Mouse (Mus musculus) cerebellum, adult (tissue): ENCODE results near the gene Zglp1.

ENCODE experiments used
- ATAC-seq: cut with Nextera tagmentation; 2 replicates; pipeline ENCODE4 v1.9.2; 2017; ENCODE audit warnings: mild to moderate bottlenecking, moderate library complexity, mixed read lengths; ENCODE audit not compliant: insufficient number of reproducible peaks, low FRiP score, low TSS enrichment

The Zglp1 gene

GRCm38 (mm10) chr9:21029291-21030054, 37.4 kb downstream of the Zglp1 start, which contains the start of gene Icam4:
Icam4 (plus strand) TSS chr9:21029373.
- ATAC-seq = no peak

- no peak for ATAC-seq
Observed at GRCm38 (mm10) chr9:21028560-21029110, 38.3 kb downstream of the Zglp1 start.

- no peak for ATAC-seq
Observed at GRCm38 (mm10) chr9:21027774-21028290, 39.1 kb downstream of the Zglp1 start.

GRCm38 (mm10) chr9:21026849-21027248, 40.0 kb downstream of the Zglp1 start:
- no peak for ATAC-seq

- no peak for ATAC-seq
Observed at GRCm38 (mm10) chr9:21025258-21025810, 41.6 kb downstream of the Zglp1 start.

- no peak for ATAC-seq
Observed at GRCm38 (mm10) chr9:21022726-21023125, 44.2 kb downstream of the Zglp1 start.

- ATAC-seq = no peak
Observed at GRCm38 (mm10) chr9:21022288-21022687, 44.6 kb downstream of the Zglp1 start.

GRCm38 (mm10) chr9:21021363-21021762, 45.5 kb downstream of the Zglp1 start:
- no peak for ATAC-seq

GRCm38 (mm10) chr9:21018600-21018999, 48.3 kb downstream of the Zglp1 start:
- no peak for ATAC-seq

- ATAC-seq = no peak
Observed at GRCm38 (mm10) chr9:21017177-21017575, 49.7 kb downstream of the Zglp1 start.

- no peak for ATAC-seq
Observed at GRCm38 (mm10) chr9:21016331-21017176, 50.3 kb downstream of the Zglp1 start.

GRCm38 (mm10) chr9:21015571-21016130, 51.2 kb downstream of the Zglp1 start, which contains the start of gene Icam1:
Icam1 (plus strand) TSS chr9:21015985.
- ATAC-seq = no peak

- ATAC-seq = no peak
Observed at GRCm38 (mm10) chr9:21014691-21015570, 52.0 kb downstream of the Zglp1 start.
